ENCODE assay signal across 17 mouse cellular contexts in the genomic region with DNA sequence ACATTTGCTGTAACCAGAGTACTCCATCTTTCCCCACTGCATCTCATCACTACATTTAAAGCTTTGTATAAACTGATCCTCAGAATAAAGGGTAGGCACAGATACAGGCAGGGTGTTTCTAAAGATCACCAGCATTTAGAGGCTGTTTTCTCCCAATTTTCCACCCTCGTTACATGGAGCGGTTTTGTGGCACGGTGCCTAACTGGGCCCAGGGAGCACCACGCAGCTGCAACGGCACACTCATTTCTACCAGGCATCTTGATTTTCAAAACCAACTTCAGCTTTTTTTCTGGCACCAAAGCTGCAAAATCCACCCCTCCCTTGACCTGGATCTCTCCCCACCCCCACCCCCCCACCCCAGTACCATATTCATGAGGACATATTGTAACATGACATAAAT.
DNase-seq lines count a peak whose midpoint lies in the region; ATAC-seq and TF ChIP-seq lines count a peak whose summit lies in the region.
"Had no signal": no experiment of that assay in that cellular context is flagged by ENCODE, and none has a peak within 500 bp of the region (broad histone marks: within the 10 kb centered on the region; RNA-seq: fewer than 3 reads in every experiment).

No protein-coding gene starts in this region.

- no peak for ATAC-seq in forebrain, embryonic 13.5 days
- ATAC-seq in forebrain, postnatal 0 days: no peak
- 0 out of 2 replicates have a peak, but pooled peaks have one; percentile 26 for ATAC-seq in embryonic facial prominence, embryonic 13.5 days (ENCODE audit: insufficient number of reproducible peaks, insufficient read depth, low FRiP score, low TSS enrichment, low read depth)
- ATAC-seq: intestine, embryonic 15.5 days had no signal

- no peaks in the 10 kb centered on the region for H3K9me3 ChIP-seq in forebrain, embryonic 13.5 days (replicated peaks)
- H3K9me3 ChIP-seq in forebrain, postnatal 0 days (ENCODE audit: low read length): no peaks in the 10 kb centered on the region
- no peaks in the 10 kb centered on the region for H3K9me3 ChIP-seq in embryonic facial prominence, embryonic 13.5 days
- H3K9me3 ChIP-seq: heart, embryonic 12.5 days; hindbrain, embryonic 10.5 days; intestine, embryonic 15.5 days had no signal

- no peaks in the 10 kb centered on the region for H3K36me3 ChIP-seq in forebrain, embryonic 13.5 days (ENCODE audit: poor library complexity, severe bottlenecking)
- no peaks in the 10 kb centered on the region for H3K36me3 ChIP-seq in forebrain, postnatal 0 days (ENCODE audit: insufficient read depth)
- H3K36me3 ChIP-seq in embryonic facial prominence, embryonic 13.5 days: no peaks in the 10 kb centered on the region
- no peaks in the 10 kb centered on the region for H3K36me3 ChIP-seq in thymus, adult 2 months (ENCODE audit: control insufficient read depth, insufficient read depth, low read length)
- H3K36me3 ChIP-seq: heart, embryonic 12.5 days; hindbrain, embryonic 10.5 days; intestine, embryonic 15.5 days had no signal

- 67% methylated on average over 5 of the region's 5 CpGs for WGBS in forebrain, embryonic 13.5 days
- 26% methylated on average over 5 of the region's 5 CpGs for WGBS in forebrain, postnatal 0 days
- 40% methylated on average over 5 of the region's 5 CpGs for WGBS in embryonic facial prominence, embryonic 13.5 days
- 90% methylated on average over 5 of the region's 5 CpGs for WGBS in thymus, adult 2 months

- no peak for TF ChIP-seq CTCF in forebrain, postnatal 0 days (IDR thresholded peaks at IDR 0.05; ENCODE audit: low read depth)
- no peak for TF ChIP-seq CTCF in layer of hippocampus, adult 2 months (conservative IDR thresholded peaks at IDR 0.05)
- TF ChIP-seq CTCF in thymus, adult 2 months (IDR thresholded peaks at IDR 0.05; ENCODE audit: borderline replicate concordance, control insufficient read depth, extremely low read depth, insufficient read depth, low read length, poor library complexity): no peak

- peaks cover 50% of the 10 kb centered on the region for H3K4me1 ChIP-seq in forebrain, embryonic 13.5 days
- H3K4me1 ChIP-seq in forebrain, postnatal 0 days (ENCODE audit: insufficient read depth): peaks cover 19% of the 10 kb centered on the region
- peaks cover 68% of the 10 kb centered on the region for H3K4me1 ChIP-seq in embryonic facial prominence, embryonic 13.5 days
- H3K4me1 ChIP-seq in thymus, adult 2 months (replicated peaks; ENCODE audit: control insufficient read depth, insufficient read depth, low read length): peaks cover 34% of the 10 kb centered on the region

- no peak for TF ChIP-seq POLR2A in thymus, adult 2 months (IDR thresholded peaks at IDR 0.05; ENCODE audit: control insufficient read depth, extremely low read depth, insufficient read depth, low read length, poor library complexity)

- H3K4me3 ChIP-seq in forebrain, embryonic 13.5 days: no peak overlapping the region
- H3K4me3 ChIP-seq in forebrain, postnatal 0 days (ENCODE audit: low read depth, low read length): no peak overlapping the region
- H3K4me3 ChIP-seq in layer of hippocampus, adult 2 months: no peak overlapping the region
- no peak overlapping the region for H3K4me3 ChIP-seq in embryonic facial prominence, embryonic 13.5 days
- H3K4me3 ChIP-seq in thymus, adult 2 months (ENCODE audit: control insufficient read depth, insufficient read depth, low read length): no peak overlapping the region
- H3K4me3 ChIP-seq: heart, adult 2 months; heart, embryonic 12.5 days; hindbrain, embryonic 10.5 days; intestine, embryonic 15.5 days had no signal

- DNase-seq in forebrain, postnatal 0 days: no peak
- DNase-seq in layer of hippocampus, adult 2 months (ENCODE audit: low spot score in 2 of 2): no peak
- no peak for DNase-seq in layer of hippocampus, postnatal 36 days
- DNase-seq in thymus, adult 2 months: no peak
- DNase-seq: adrenal gland, adult 2 months; adrenal gland, postnatal 25 days; cerebellum, adult 2 months; cerebellum, postnatal 25 days; gastrocnemius, postnatal 10 days; heart, adult 2 months; kidney, adult 18-20 months had no signal

- no peaks in the 10 kb centered on the region for H3K27me3 ChIP-seq in forebrain, embryonic 13.5 days
- no peaks in the 10 kb centered on the region for H3K27me3 ChIP-seq in forebrain, postnatal 0 days (ENCODE audit: insufficient read depth, low read length)
- no peaks in the 10 kb centered on the region for H3K27me3 ChIP-seq in embryonic facial prominence, embryonic 13.5 days
- H3K27me3 ChIP-seq in thymus, adult 2 months (ENCODE audit: control insufficient read depth, insufficient read depth, low read length): no peaks in the 10 kb centered on the region
- H3K27me3 ChIP-seq: heart, embryonic 12.5 days; intestine, embryonic 15.5 days had no signal

- H3K4me2 ChIP-seq in forebrain, embryonic 13.5 days: no peak overlapping the region
- no peak overlapping the region for H3K4me2 ChIP-seq in forebrain, postnatal 0 days (ENCODE audit: low read depth)
- no peak overlapping the region for H3K4me2 ChIP-seq in embryonic facial prominence, embryonic 13.5 days
- H3K4me2 ChIP-seq: heart, embryonic 12.5 days; hindbrain, embryonic 14.5 days; intestine, embryonic 15.5 days had no signal

- no peak overlapping the region for H3K9ac ChIP-seq in forebrain, embryonic 13.5 days
- no peak overlapping the region for H3K9ac ChIP-seq in forebrain, postnatal 0 days
- no peak overlapping the region for H3K9ac ChIP-seq in embryonic facial prominence, embryonic 13.5 days
- H3K9ac ChIP-seq: heart, embryonic 12.5 days; hindbrain, embryonic 14.5 days; intestine, embryonic 15.5 days had no signal

- peak overlapping the region; percentile 25; the same call in 1 of the 2 replicates for H3K27ac ChIP-seq in forebrain, embryonic 13.5 days
- no peak overlapping the region for H3K27ac ChIP-seq in forebrain, postnatal 0 days (ENCODE audit: low read depth, low read length)
- H3K27ac ChIP-seq in layer of hippocampus, adult 2 months: peak overlapping the region; percentile 87; the same call in 1 of the 2 replicates
- peak overlapping the region; percentile 73 for H3K27ac ChIP-seq in embryonic facial prominence, embryonic 13.5 days
- no peak overlapping the region for H3K27ac ChIP-seq in thymus, adult 2 months (ENCODE audit: control insufficient read depth, insufficient read depth, low read length)
- H3K27ac ChIP-seq: heart, adult 2 months; hindbrain, embryonic 10.5 days; hindbrain, embryonic 14.5 days; intestine, embryonic 15.5 days had no signal

Comparison
In these comparisons a context has a peak if more than half of its experiments do, and no peak if none do; other contexts are left out.
1. H3K27ac ChIP-seq: peak in forebrain, embryonic 13.5 days (single experiment), layer of hippocampus, adult 2 months (single experiment) and embryonic facial prominence, embryonic 13.5 days (single experiment); none in forebrain, postnatal 0 days (single experiment) and thymus, adult 2 months (single experiment).